Mouse (Mus musculus) c-Kit-positive CD71-positive TER-119-negative erythroid progenitor cells, embryonic 14.5 days (primary cell): ENCODE results near the gene Slc17a9.

ENCODE experiments used
- DNase-seq: peaks from one replicate; pipeline ENCODE4 v3.0.0-alpha.2; 2013; ENCODE audit warnings: low read depth

Gene Slc17a9

GRCm38 (mm10) chr2:180754976-180755688 is 30.1 kb downstream of the Slc17a9 start:
- DNase-seq: no peak

- DNase-seq: no peak
Observed at GRCm38 (mm10) chr2:180755896-180756295, 30.8 kb downstream of the Slc17a9 start.

GRCm38 (mm10) chr2:180756786-180757185 is 31.7 kb downstream of the Slc17a9 start:
- DNase-seq: no peak

- DNase-seq: no peak
Observed at GRCm38 (mm10) chr2:180758513-180759263, 33.6 kb downstream of the Slc17a9 start.

GRCm38 (mm10) chr2:180764986-180765385 is 39.9 kb downstream of the Slc17a9 start:
- DNase-seq: no peak

GRCm38 (mm10) chr2:180765713-180766112 is 40.6 kb downstream of the Slc17a9 start:
- no peak for DNase-seq

- no peak for DNase-seq
Observed at GRCm38 (mm10) chr2:180775223-180775622, 50.2 kb downstream of the Slc17a9 start.

- no peak for DNase-seq
Observed at GRCm38 (mm10) chr2:180775641-180776040, 50.6 kb downstream of the Slc17a9 start.

GRCm38 (mm10) chr2:180776793-180777192 is 51.7 kb downstream of the Slc17a9 start, which contains the start of gene Bhlhe23:
TSS of gene Bhlhe23 (minus strand) at chr2:180776900.
- DNase-seq: no peak

GRCm38 (mm10) chr2:180779226-180780104 is 54.4 kb downstream of the Slc17a9 start:
- no peak for DNase-seq

- DNase-seq: no peak
Observed at GRCm38 (mm10) chr2:180780282-180780681, 55.2 kb downstream of the Slc17a9 start.

GRCm38 (mm10) chr2:180786732-180787131 is 61.7 kb downstream of the Slc17a9 start:
- peak; percentile 25 for DNase-seq

GRCm38 (mm10) chr2:180787566-180788232 is 62.6 kb downstream of the Slc17a9 start:
- no peak for DNase-seq

GRCm38 (mm10) chr2:180788386-180788785 is 63.3 kb downstream of the Slc17a9 start:
- no peak for DNase-seq

- DNase-seq: no peak
Observed at GRCm38 (mm10) chr2:180788843-180789242, 63.8 kb downstream of the Slc17a9 start.

GRCm38 (mm10) chr2:180791674-180792073 is 66.6 kb downstream of the Slc17a9 start:
- DNase-seq: peak; percentile 24
